Mouse (Mus musculus): ENCODE data around the gene Alkal2. TPM values are rescaled to one million over a fixed set of nuclear protein-coding genes. Genes with fewer than 3 reads are reported as not detected.

Gene Alkal2
- polyA plus RNA-seq, 1 experiment from 2014 or later: 6.2 TPM

- ATAC-seq (ENCODE audit: low FRiP score, low TSS enrichment): no peak
- Histone ChIP-seq H3K9me3 (ENCODE audit: control insufficient read depth, low read length) (no peaks in the 10 kb centered on the region), H3K36me3 (ENCODE audit: control insufficient read depth, insufficient read depth, low read length) (no peaks in the 10 kb centered on the region), H3K9ac (ENCODE audit: low read length) (no peak overlapping the region), H3K4me3 (ENCODE audit: low read depth, low read length) (no peak overlapping the region), H3K4me1 (replicated peaks; ENCODE audit: control insufficient read depth, insufficient read depth) (0 out of 2 replicates have a peak, but pooled peaks cover 2% of the 10 kb centered on the region), H3K27ac (replicated peaks) (no peak overlapping the region), H3K27me3 (ENCODE audit: control insufficient read depth, insufficient read depth, low read length) (no peaks in the 10 kb centered on the region; the same call in 1 of the 2 replicates), H3K4me2 (replicated peaks; ENCODE audit: low read depth) (no peak overlapping the region)
- 84% methylated on average over 4 of the region's 4 CpGs for WGBS
- TF ChIP-seq CTCF (IDR thresholded peaks at IDR 0.05; ENCODE audit: low read depth) (no peak), EP300 (optimal IDR thresholded peaks at IDR 0.05) (no peak)
- DNase-seq (ENCODE audit: low spot score): no peak
Observed at GRCm38 (mm10) chr12:30888003-30888402, 3.9 kb downstream of the Alkal2 start.

GRCm38 (mm10) chr12:30890067-30890466, 5.9 kb downstream of the Alkal2 start:
- 32% methylated on average over 5 of the region's 5 CpGs for WGBS
- ATAC-seq (ENCODE audit: low FRiP score, low TSS enrichment): peak; percentile 42; the same call in 1 of the 2 replicates

GRCm38 (mm10) chr12:30891438-30891837, 7.3 kb downstream of the Alkal2 start:
- WGBS: 87% methylated on average over 7 of the region's 7 CpGs
- ATAC-seq (ENCODE audit: low FRiP score, low TSS enrichment): no peak
- H3K9me3 ChIP-seq (ENCODE audit: control insufficient read depth, low read length): no peaks in the 10 kb centered on the region

More at GRCm38 (mm10) chr12:30890067-30890466, 5.9 kb downstream of the Alkal2 start:
- Histone ChIP-seq H3K4me2 (replicated peaks; ENCODE audit: low read depth) (no peak overlapping the region), H3K27ac (replicated peaks) (no peak overlapping the region), H3K27me3 (ENCODE audit: control insufficient read depth, insufficient read depth, low read length) (no peaks in the 10 kb centered on the region; the same call in 1 of the 2 replicates), H3K9me3 (ENCODE audit: control insufficient read depth, low read length) (no peaks in the 10 kb centered on the region), H3K36me3 (ENCODE audit: control insufficient read depth, insufficient read depth, low read length) (peaks cover 4% of the 10 kb centered on the region; the same call in 1 of the 2 replicates), H3K4me1 (replicated peaks; ENCODE audit: control insufficient read depth, insufficient read depth) (no peaks in the 10 kb centered on the region), H3K9ac (ENCODE audit: low read length) (no peak overlapping the region), H3K4me3 (ENCODE audit: low read depth, low read length) (no peak overlapping the region)
- no peak for TF ChIP-seq EP300 (optimal IDR thresholded peaks at IDR 0.05)
- TF ChIP-seq CTCF (IDR thresholded peaks at IDR 0.05; ENCODE audit: low read depth): peak; percentile 95
- peak; percentile 75 for DNase-seq (ENCODE audit: low spot score)

GRCm38 (mm10) chr12:30897039-30897438, 12.9 kb downstream of the Alkal2 start:
- Histone ChIP-seq H3K4me2 (replicated peaks; ENCODE audit: low read depth) (no peak overlapping the region), H3K27ac (replicated peaks) (no peak overlapping the region), H3K9me3 (ENCODE audit: control insufficient read depth, low read length) (no peaks in the 10 kb centered on the region), H3K9ac (ENCODE audit: low read length) (no peak overlapping the region), H3K27me3 (ENCODE audit: control insufficient read depth, insufficient read depth, low read length) (no peaks in the 10 kb centered on the region), H3K4me3 (ENCODE audit: low read depth, low read length) (no peak overlapping the region), H3K36me3 (ENCODE audit: control insufficient read depth, insufficient read depth, low read length) (peaks cover 4% of the 10 kb centered on the region; the same call in 1 of the 2 replicates), H3K4me1 (replicated peaks; ENCODE audit: control insufficient read depth, insufficient read depth) (no peaks in the 10 kb centered on the region)
- 74% methylated on average over 4 of the region's 4 CpGs for WGBS
- TF ChIP-seq CTCF (IDR thresholded peaks at IDR 0.05; ENCODE audit: low read depth) (no peak), EP300 (optimal IDR thresholded peaks at IDR 0.05) (no peak)
- ATAC-seq (ENCODE audit: low FRiP score, low TSS enrichment) (no peak), DNase-seq (ENCODE audit: low spot score) (no peak)

More at GRCm38 (mm10) chr12:30891438-30891837, 7.3 kb downstream of the Alkal2 start:
- Histone ChIP-seq H3K4me3 (ENCODE audit: low read depth, low read length) (no peak overlapping the region), H3K9ac (ENCODE audit: low read length) (no peak overlapping the region), H3K36me3 (ENCODE audit: control insufficient read depth, insufficient read depth, low read length) (peaks cover 4% of the 10 kb centered on the region; the same call in 1 of the 2 replicates), H3K4me1 (replicated peaks; ENCODE audit: control insufficient read depth, insufficient read depth) (no peaks in the 10 kb centered on the region), H3K4me2 (replicated peaks; ENCODE audit: low read depth) (no peak overlapping the region), H3K27ac (replicated peaks) (no peak overlapping the region), H3K27me3 (ENCODE audit: control insufficient read depth, insufficient read depth, low read length) (no peaks in the 10 kb centered on the region; the same call in 1 of the 2 replicates)
- TF ChIP-seq CTCF (IDR thresholded peaks at IDR 0.05; ENCODE audit: low read depth): no peak
- no peak for TF ChIP-seq EP300 (optimal IDR thresholded peaks at IDR 0.05)
- no peak for DNase-seq (ENCODE audit: low spot score)

GRCm38 (mm10) chr12:30908658-30909057, 24.5 kb downstream of the Alkal2 start:
- Histone ChIP-seq H3K9ac (ENCODE audit: low read length) (no peak overlapping the region), H3K9me3 (ENCODE audit: control insufficient read depth, low read length) (no peaks in the 10 kb centered on the region), H3K4me3 (ENCODE audit: low read depth, low read length) (no peak overlapping the region), H3K4me1 (replicated peaks; ENCODE audit: control insufficient read depth, insufficient read depth) (peaks cover 5% of the 10 kb centered on the region), H3K27ac (replicated peaks) (no peak overlapping the region), H3K4me2 (replicated peaks; ENCODE audit: low read depth) (no peak overlapping the region), H3K36me3 (ENCODE audit: control insufficient read depth, insufficient read depth, low read length) (no peaks in the 10 kb centered on the region), H3K27me3 (ENCODE audit: control insufficient read depth, insufficient read depth, low read length) (no peaks in the 10 kb centered on the region)
- no peak for TF ChIP-seq CTCF (IDR thresholded peaks at IDR 0.05; ENCODE audit: low read depth)
- TF ChIP-seq EP300 (optimal IDR thresholded peaks at IDR 0.05): no peak
- 77% methylated on average over 1 of the region's 1 CpGs for WGBS
- DNase-seq (ENCODE audit: low spot score): no peak
- ATAC-seq (ENCODE audit: low FRiP score, low TSS enrichment): no peak

GRCm38 (mm10) chr12:30909881-30910280, 25.8 kb downstream of the Alkal2 start:
- H3K4me2 ChIP-seq (replicated peaks; ENCODE audit: low read depth): no peak overlapping the region
- H3K27ac ChIP-seq (replicated peaks): no peak overlapping the region
- no peak overlapping the region for H3K4me3 ChIP-seq (ENCODE audit: low read depth, low read length)
- WGBS: 73% methylated on average over 2 of the region's 2 CpGs
- no peak for DNase-seq (ENCODE audit: low spot score)
- no peak overlapping the region for H3K9ac ChIP-seq (ENCODE audit: low read length)
- no peak for ATAC-seq (ENCODE audit: low FRiP score, low TSS enrichment)
- no peaks in the 10 kb centered on the region for H3K27me3 ChIP-seq (ENCODE audit: control insufficient read depth, insufficient read depth, low read length)
- H3K36me3 ChIP-seq (ENCODE audit: control insufficient read depth, insufficient read depth, low read length): no peaks in the 10 kb centered on the region
- peaks cover 5% of the 10 kb centered on the region for H3K4me1 ChIP-seq (replicated peaks; ENCODE audit: control insufficient read depth, insufficient read depth)
- no peak for TF ChIP-seq EP300 (optimal IDR thresholded peaks at IDR 0.05)
- TF ChIP-seq CTCF (IDR thresholded peaks at IDR 0.05; ENCODE audit: low read depth): no peak
- H3K9me3 ChIP-seq (ENCODE audit: control insufficient read depth, low read length): no peaks in the 10 kb centered on the region

Measured in stomach, postnatal 0 days (tissue).